ENCODE assay signal across 13 mouse cellular contexts in genomic region chr13:56677731-56678130, GRCm38 (mm10). TPM values are rescaled to one million over a fixed set of nuclear protein-coding genes. Genes with fewer than 3 reads are reported as not detected.
DNase-seq lines count a peak whose midpoint lies in the region; ATAC-seq and TF ChIP-seq lines count a peak whose summit lies in the region.
"Had no signal": no experiment of that assay in that cellular context is flagged by ENCODE, and none has a peak within 500 bp of the region (broad histone marks: within the 10 kb centered on the region; RNA-seq: fewer than 3 reads in every experiment).

No protein-coding gene starts in this region.

- DNase-seq in heart, adult 11 months: no peak
- no peak for DNase-seq in kidney, postnatal 36 days
- DNase-seq in urinary bladder, postnatal 14 days (ENCODE audit: low spot score): no peak
- no peak for DNase-seq in adrenal gland, postnatal 25 days
- DNase-seq: gastrocnemius, adult 2 months; layer of hippocampus, adult 9-11 months had no signal

- ATAC-seq in heart, embryonic 11.5 days (replicated peaks; ENCODE audit: insufficient number of reproducible peaks, low FRiP score, low TSS enrichment): no peak
- no peak for ATAC-seq in kidney, embryonic 16.5 days (ENCODE audit: low FRiP score, low TSS enrichment)
- no peak for ATAC-seq in intestine, embryonic 15.5 days
- ATAC-seq: inflammation-experienced regulatory T-cells, adult 6 months had no signal

- peak overlapping the region; percentile 47 for H3K27ac ChIP-seq in heart, embryonic 11.5 days (ENCODE audit: low read depth, low read length)
- H3K27ac ChIP-seq in kidney, embryonic 16.5 days (ENCODE audit: low read length): peak overlapping the region; percentile 74
- H3K27ac ChIP-seq in intestine, embryonic 15.5 days: 0 out of 2 replicates have a peak overlapping the region, but pooled peaks have one; percentile 7
- H3K27ac ChIP-seq in small intestine, adult 2 months (ENCODE audit: insufficient read depth, low read depth, low read length): peak overlapping the region; percentile 14; the same call in 1 of the 2 replicates
- H3K27ac ChIP-seq: forebrain, embryonic 12.5 days; macrophage had no signal

- TF ChIP-seq POLR2A in small intestine, adult 2 months (IDR thresholded peaks at IDR 0.05; ENCODE audit: low read depth, low read length): no peak

- H3K27me3 ChIP-seq in heart, embryonic 11.5 days (ENCODE audit: control insufficient read depth, insufficient read depth, low read length): peaks cover 2% of the 10 kb centered on the region; the same call in 1 of the 2 replicates
- H3K27me3 ChIP-seq in kidney, embryonic 16.5 days (ENCODE audit: insufficient read depth, low read length): no peaks in the 10 kb centered on the region
- H3K27me3 ChIP-seq in intestine, embryonic 15.5 days (replicated peaks): no peaks in the 10 kb centered on the region
- H3K27me3 ChIP-seq in small intestine, adult 2 months (ENCODE audit: control insufficient read depth, insufficient read depth, low read length): no peaks in the 10 kb centered on the region

- no peaks in the 10 kb centered on the region for H3K9me3 ChIP-seq in heart, embryonic 11.5 days (replicated peaks; ENCODE audit: control insufficient read depth, low read length)
- no peaks in the 10 kb centered on the region for H3K9me3 ChIP-seq in kidney, embryonic 16.5 days (ENCODE audit: low read length)
- H3K9me3 ChIP-seq in intestine, embryonic 15.5 days: no peaks in the 10 kb centered on the region
- H3K9me3 ChIP-seq: forebrain, embryonic 12.5 days had no signal

- no peak overlapping the region for H3K4me3 ChIP-seq in heart, embryonic 11.5 days (ENCODE audit: low read depth, low read length)
- H3K4me3 ChIP-seq in kidney, embryonic 16.5 days (ENCODE audit: low read length): no peak overlapping the region
- no peak overlapping the region for H3K4me3 ChIP-seq in intestine, embryonic 15.5 days (replicated peaks)
- H3K4me3 ChIP-seq in small intestine, adult 2 months (ENCODE audit: low read depth, low read length): no peak overlapping the region
- H3K4me3 ChIP-seq: forebrain, embryonic 12.5 days; gastrocnemius, adult 2 months had no signal

- no peak overlapping the region for H3K9ac ChIP-seq in heart, embryonic 11.5 days (ENCODE audit: low read depth, low read length)
- no peak overlapping the region for H3K9ac ChIP-seq in kidney, embryonic 16.5 days (replicated peaks; ENCODE audit: low read length)
- H3K9ac ChIP-seq in intestine, embryonic 15.5 days: no peak overlapping the region
- H3K9ac ChIP-seq: forebrain, embryonic 12.5 days had no signal

- no peak for TF ChIP-seq CTCF in small intestine, adult 2 months (IDR thresholded peaks at IDR 0.05; ENCODE audit: extremely low read depth, insufficient read length, insufficient replicate concordance, low read depth, low read length)

- 82% methylated on average over 4 of the region's 4 CpGs for WGBS in heart, embryonic 11.5 days (ENCODE audit: insufficient replicate concordance)
- WGBS in kidney, embryonic 16.5 days: 73% methylated on average over 4 of the region's 4 CpGs
- 76% methylated on average over 4 of the region's 4 CpGs for WGBS in intestine, embryonic 15.5 days
- WGBS in small intestine, adult 2 months: 35% methylated on average over 4 of the region's 4 CpGs

- no peaks in the 10 kb centered on the region for H3K36me3 ChIP-seq in heart, embryonic 11.5 days (ENCODE audit: control insufficient read depth, insufficient read depth, low read length)
- no peaks in the 10 kb centered on the region for H3K36me3 ChIP-seq in kidney, embryonic 16.5 days (ENCODE audit: insufficient read depth, low read length)
- no peaks in the 10 kb centered on the region for H3K36me3 ChIP-seq in intestine, embryonic 15.5 days
- no peaks in the 10 kb centered on the region for H3K36me3 ChIP-seq in small intestine, adult 2 months (ENCODE audit: control insufficient read depth, insufficient read depth, low read length)
- H3K36me3 ChIP-seq: forebrain, embryonic 12.5 days had no signal

- H3K4me2 ChIP-seq in heart, embryonic 11.5 days: no peak overlapping the region
- H3K4me2 ChIP-seq in kidney, embryonic 16.5 days (replicated peaks; ENCODE audit: low read depth, low read length): no peak overlapping the region
- H3K4me2 ChIP-seq in intestine, embryonic 15.5 days (replicated peaks): no peak overlapping the region
- H3K4me2 ChIP-seq: forebrain, embryonic 12.5 days had no signal

- H3K4me1 ChIP-seq in heart, embryonic 11.5 days (ENCODE audit: control insufficient read depth, insufficient read depth, low read length): peaks cover 20% of the 10 kb centered on the region
- H3K4me1 ChIP-seq in kidney, embryonic 16.5 days (ENCODE audit: insufficient read depth, low read length): peaks cover 32% of the 10 kb centered on the region
- peaks cover 15% of the 10 kb centered on the region for H3K4me1 ChIP-seq in intestine, embryonic 15.5 days (replicated peaks)
- peaks cover 20% of the 10 kb centered on the region for H3K4me1 ChIP-seq in small intestine, adult 2 months (ENCODE audit: control insufficient read depth, insufficient read depth, insufficient read length, low read length)

RNA-seq across cellular contexts. Expression of gene Smad5, which starts 25.1 kb away (rescaled TPM):
- polyA plus RNA-seq in heart, embryonic 11.5 days (2014; fragmentation: Nextera tagmentation; extraction: Ambion mirVana): 25.7 and 26.3 TPM in 2 replicates
- 35.6 and 37.0 TPM in 2 replicates for polyA plus RNA-seq in kidney, embryonic 16.5 days (2015; fragmentation: Nextera tagmentation; extraction: Ambion mirVana)
- 19.3 and 19.5 TPM in 2 replicates for polyA plus RNA-seq in intestine, embryonic 15.5 days (2015; fragmentation: Nextera tagmentation; extraction: Ambion mirVana)
- polyA plus RNA-seq in small intestine, adult 2 months (2012; rRNA removed): 2.7 and 6.3 TPM in 2 replicates
- total RNA-seq in adrenal gland, postnatal 25 days (2021): 55.5 and 75.5 TPM in 2 replicates

Comparison
In these comparisons a context has a peak if more than half of its experiments do, and no peak if none do; other contexts are left out.
1. H3K27ac ChIP-seq: peak in every context shown above with its lines; median percentile 74 in kidney, embryonic 16.5 days; 47 in heart, embryonic 11.5 days; 14 in small intestine, adult 2 months; 7 in intestine, embryonic 15.5 days.